Mouse (Mus musculus): Measurements from ENCODE around the gene Phactr2.

DNA sequence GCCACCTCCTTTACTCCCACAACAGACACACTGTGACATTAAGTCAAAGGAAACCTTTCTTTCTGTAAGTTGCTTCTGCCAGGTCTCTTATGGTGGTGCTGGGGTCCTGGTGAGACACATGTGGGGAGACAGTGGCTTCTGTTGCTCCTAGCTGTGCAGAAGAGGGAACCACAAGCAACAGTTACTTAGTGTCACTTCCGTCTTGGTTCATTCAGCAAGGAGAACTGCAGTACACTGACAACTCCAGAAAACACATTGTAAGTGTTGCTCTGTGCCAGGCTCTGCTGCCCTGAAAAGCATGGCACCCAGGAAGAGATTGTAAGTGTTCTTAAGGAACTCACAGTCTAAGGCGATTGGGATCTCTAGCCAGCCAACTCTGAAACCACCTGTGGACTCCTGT is 25.1 kb upstream of the Phactr2 start, which contains the start of gene Fuca2:
- TF ChIP-seq GATA1 (IDR thresholded peaks at IDR 0.05; ENCODE audit: borderline replicate concordance, low read length) (no peak), FLI1 (IDR thresholded peaks at IDR 0.05; ENCODE audit: low read length) (no peak)

All from megakaryocyte, embryonic 14.5 days (primary cell).